Mouse (Mus musculus): ENCODE measurements around the gene 9630041A04Rik.

DNA sequence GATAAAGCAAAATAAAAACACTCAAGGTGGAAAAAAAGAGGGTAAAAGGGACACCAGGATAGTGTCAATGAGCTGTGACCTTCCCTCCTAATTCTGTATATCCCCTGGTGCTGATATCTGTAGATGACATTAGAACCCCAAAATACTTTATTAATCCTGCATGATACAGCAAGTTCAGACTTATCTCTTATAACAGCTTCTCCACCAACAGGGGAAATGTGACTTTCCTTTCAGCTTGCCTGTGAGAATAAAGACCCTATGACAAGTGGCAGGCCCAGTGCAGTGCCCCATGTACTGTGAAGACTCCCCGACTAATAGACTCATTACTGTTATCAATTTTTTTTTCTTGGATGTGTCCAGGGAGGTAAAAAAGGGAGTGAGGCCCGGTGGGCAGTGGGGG lies 125.3 kb downstream of the 9630041A04Rik start:
- TF ChIP-seq EP300 (IDR thresholded peaks at IDR 0.05; ENCODE audit: low read depth): peak; percentile 69
- no peak for TF ChIP-seq CTCF (IDR thresholded peaks at IDR 0.05; ENCODE audit: low read depth)
